Mouse (Mus musculus) spleen, postnatal 36 days (tissue): ENCODE measurements at regions not wholly inside any gene's neighbourhood (a gene's known extent, or its start where the extent isn't known, plus 50 kb on each side); places are given as distances from the start of the nearest gene placed in this dataset.

Experiments used
- DNase-seq, 2 experiments: peaks; one replicate each; pipeline ENCODE4 v3.0.0; 2022; ENCODE audit warnings: low spot score in 2 of 2, mixed read lengths in 1 of 2

DNA sequence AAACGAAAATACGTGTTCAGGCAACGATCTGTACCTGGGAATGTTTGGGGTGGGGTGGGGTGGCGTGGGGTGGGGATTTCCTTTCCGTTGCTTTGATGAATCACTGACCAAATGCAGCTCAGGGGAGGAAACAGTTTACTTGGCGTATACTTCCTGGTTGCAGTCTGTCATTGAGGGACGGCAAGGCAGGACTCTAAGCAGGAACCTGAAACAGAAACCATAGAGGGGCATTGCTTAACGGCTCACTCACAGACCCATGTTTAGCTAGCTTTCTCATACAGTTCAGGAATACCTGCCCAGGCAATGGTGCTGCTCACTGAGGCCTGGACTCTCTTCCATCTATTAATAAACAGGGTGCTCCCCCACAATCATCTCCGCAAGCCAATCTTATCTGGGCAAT lies 55.1 kb upstream of the Smox start:
- no peak for DNase-seq

DNA sequence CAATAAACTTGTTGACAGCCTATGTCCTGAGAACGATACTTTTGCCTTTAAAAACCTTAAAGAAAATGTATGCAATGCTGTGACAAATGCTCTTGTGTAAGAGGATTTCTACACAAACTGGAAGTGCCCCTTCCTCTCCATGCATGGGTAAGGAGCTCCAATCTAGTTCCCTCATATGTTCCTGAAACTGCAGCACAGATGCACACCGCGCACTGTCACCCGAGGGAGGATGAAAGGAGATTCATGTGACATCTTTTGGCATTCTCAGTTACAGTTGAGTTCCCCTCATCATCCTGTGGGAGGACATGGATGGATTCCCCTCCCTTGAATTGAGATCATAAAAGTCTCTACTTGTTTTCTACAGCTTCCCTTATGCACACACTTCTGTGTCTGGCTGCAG lies 60.8 kb upstream of the Smox start:
- DNase-seq: no peak

DNA sequence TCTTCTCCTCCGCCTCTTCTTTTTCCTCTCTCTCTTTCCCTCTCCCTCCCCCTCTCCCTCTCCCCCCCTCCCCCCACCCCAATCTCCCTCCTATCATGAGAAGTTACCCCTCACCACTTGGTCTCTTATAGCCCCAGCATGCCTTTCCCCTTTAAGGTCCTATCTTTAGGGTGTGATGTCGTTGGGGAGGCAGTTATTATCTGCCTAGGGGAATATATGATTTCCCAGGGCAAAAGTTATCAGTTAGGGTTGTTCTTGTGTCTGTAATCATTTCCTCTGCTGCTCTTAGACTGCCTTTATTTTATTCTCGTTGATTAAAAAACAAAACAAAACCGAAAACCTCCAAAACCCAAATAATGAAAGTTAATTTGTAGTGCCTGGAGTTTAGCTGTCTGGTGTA lies 63.2 kb upstream of the Smox start:
- no peak for DNase-seq

DNA sequence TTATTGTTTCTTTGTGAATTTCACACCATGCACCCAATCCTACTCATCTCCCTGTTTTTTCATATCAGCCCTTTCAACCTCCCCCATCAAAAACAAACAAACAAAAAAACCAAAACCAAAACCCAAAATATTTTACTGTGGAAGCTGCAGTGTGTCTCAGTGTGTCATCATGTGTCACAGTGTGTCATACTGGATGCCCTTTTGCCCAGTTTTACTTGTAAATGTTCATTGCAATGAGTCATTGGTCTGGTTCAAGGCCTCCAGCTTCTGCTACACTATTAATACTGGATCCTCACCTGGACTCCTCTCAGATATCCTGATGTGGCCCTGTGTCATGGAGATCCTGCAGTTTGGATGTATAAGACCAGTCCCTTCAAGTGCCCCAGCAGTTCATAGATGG lies 64.4 kb upstream of the Smox start:
- DNase-seq: no peak

DNA sequence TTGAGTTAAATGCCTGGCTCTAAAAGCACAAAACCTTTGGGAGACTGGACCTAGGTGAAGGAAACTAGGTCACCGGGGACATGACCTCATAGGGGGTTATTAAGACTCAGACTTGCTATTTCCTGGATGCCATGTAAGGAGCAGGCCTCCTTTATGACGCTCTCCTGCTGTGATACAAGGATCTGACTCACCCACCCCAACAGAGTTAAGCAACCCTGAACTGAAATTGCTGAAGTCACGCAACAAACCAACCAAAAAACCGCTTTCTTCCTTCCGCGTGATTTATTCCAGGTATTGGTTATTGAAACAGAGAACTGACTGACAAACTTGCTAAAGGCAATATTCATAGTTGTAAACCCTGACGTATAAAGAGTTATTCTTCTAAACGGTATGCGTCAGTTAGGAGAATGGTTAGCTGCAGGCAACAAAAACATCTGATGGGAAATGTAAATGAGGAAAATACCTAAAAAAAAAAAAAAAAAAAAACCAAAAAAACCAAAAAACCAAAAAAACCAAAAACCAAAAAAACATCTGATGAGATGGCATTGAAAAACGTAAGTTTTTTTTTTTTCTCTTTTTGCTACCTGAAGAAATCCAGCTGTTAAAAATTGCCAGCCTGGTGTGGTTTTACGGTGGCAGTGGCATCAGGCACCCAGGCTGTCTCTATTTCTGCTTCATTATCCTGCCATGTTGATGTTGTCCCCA lies 67.5 kb upstream of the Smox start:
- no peak for DNase-seq

DNA sequence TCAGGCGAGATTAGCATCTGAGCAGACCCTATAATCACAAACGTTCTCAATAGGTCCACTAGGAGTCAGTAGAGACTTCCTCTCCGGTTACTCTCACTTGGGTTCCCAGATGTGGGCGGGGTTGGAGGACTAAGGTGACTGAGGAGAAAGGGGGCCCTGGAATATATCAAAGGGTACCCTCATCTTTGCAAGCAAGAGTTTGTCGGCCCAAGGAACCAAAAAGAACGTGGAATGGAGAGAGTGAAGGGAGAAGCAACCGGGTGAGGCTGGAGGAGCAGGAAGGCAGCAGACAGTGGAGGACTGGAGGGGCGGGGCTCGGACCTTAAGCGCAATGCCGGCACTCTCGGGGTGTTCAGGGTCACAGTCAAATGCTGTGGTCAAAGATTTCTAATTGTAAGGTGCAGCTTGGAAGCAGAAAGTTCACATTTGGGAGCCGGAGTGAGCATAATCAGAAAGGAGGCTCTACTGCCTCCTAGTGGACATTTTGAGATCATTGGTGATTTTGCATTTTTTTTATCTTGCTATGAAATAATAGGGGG lies 68.3 kb upstream of the Smox start:
- peak; percentile 58 to 69 for DNase-seq

DNA sequence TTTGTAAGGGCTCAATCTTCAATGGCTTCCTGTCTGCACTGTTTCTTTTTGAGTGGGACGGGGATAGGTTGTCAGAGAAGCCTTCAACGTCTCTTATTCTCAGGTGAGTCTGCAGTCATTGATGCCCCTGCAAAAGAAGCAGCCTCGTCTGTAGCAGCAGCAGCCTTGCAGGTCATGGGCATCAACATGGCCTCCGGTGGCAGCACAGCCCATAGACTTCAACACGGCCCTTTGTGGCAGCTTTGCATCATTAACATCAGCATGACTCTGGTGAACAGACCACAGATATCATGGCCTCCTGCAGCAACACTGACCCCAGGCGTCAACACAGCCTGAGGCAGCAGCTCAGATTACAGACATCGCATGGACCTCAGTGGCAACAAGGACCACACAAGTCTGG lies 65.4 kb upstream of the Rnf24 start:
- no peak for DNase-seq

DNA sequence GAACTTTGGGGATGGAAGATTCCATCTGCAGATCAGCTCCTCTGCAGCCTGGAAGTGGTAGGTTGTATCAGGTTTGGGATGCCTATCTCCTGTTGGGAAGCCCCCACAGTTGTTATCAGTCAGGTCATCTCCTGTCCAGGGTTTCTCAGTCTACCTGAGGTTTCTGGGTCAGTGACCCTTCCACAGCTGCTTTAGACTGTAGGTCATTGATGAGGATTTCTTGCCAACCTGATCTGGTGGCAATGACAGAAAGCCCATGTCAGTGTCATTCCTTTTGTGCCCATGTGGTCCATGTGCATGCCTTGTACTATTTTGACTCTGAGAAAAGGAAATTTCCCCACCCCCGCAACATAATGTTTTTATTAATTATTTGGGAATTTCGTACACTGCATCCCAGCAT lies 64.8 kb upstream of the Rnf24 start:
- no peak for DNase-seq

DNA sequence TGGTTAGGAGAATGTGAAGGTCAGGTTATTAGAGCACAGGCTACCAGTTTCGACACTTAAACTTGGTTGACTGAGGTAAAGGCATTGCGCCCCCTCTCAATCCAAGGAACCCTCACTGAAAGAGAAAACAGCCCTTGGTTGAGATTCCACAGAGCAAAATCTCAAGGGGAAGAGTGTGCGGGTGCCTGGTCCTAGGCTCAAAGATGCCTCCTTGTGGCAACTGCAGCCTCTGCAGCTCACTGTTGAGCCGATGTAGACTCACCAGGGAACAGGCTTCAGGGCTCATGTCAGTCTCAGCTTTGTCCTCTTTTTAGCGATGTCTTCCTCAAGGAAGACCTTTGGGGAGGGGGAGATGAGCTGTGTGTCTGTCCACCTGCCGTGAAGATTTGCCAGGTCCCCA lies 63.8 kb upstream of the Rnf24 start:
- DNase-seq: peak; percentile 17 to 27

DNA sequence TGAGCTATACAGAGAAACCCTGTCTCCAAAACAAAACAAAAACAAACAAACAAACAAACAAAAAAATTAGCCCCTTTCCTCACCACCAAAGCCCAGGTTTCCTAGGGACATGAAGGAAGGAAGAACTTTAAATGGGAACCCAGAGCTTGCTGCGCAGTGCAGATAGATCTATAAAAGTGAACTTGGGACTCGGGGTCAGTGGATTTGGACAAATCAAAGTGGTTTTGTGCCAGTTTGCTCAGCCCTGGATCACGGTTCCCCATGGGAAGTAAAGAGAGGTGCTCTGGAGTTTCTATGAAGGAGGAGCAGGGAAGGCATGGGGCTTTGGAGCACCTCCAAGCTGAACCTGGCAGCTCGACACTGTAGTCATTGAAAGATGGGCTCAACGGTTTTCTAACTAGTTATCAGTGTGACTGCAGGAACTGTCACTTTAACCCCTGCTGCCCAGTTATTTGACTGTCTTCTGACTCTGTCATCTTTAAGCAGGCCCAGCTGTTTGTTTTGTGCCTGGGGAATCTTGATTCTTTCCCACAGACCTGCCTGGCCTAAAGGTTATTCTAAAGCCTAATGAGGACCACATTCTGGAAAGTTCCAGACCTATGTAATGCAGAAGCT lies 58.3 kb upstream of the Rnf24 start:
- no peak for DNase-seq

DNA sequence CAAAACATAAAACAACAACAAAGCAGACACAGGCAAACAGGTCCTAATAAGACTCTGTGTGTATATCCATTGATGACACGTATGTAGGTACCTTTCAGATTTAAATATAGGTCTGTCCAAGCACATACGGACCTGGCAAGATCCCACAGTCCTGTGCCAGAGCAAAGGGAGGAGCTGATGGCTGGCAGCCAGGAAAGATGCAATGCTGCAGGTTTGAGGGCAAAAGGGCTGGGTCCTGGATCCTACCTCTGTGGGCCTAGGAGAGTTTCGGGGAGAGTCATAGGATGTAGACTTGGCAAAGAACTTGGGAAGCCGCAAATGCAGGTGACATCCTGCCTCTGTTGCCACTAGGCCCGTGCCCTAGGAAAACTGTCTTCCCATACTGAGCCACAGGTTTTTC lies 54.6 kb upstream of the Rnf24 start:
- DNase-seq: no peak

DNA sequence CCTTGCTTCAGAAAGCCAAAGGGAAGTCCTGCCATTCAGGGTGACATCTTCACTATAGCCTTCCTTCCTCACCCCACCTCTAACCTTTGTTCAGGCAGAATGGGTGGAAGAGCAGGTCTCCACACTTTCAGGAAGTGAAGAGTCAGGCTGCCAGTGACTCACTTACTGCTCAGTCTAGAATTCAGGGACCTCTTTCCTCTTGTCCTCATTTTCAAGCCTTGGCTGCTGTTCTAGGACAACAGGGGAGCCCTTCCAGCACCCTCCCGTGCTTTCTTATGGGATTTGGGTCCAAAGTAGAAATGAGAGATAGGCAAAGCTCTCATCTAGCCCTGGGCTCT lies 51.5 kb upstream of the Rnf24 start:
- DNase-seq: no peak

DNA sequence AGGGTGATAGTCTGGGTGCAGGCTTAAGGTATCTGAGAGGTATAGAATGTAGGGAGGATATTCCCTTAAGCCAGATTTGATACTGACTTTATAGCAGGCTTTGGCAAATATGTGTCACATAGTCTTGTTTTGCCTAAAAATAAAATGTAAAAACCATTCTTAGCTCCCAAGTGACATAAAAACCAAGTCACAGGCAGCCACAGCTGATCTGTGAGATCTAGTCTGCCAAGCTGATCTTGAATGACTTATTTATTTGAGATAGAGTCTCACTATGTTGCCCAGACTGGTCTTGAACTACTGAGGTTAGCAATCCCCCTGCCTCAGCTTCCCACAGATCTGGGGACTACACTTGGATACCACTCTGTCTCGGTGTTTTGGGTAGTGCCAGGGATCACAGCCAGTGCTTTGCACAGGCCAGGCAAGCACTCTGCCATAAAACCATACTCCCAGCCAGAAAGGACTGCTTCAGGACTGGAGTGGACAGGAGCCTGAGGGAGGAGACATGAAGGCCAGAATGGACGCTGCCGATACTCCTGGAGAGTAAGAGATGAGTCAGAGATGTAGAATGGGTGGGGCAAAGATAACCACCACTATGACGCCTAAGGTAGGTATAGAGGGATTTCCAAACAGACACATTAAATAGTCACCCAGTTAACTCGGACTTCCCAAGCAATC lies 51.0 kb upstream of the Rnf24 start:
- no peak for DNase-seq
